ENCODE assay signal across 7 mouse cellular contexts in genomic region chr5:135271563-135272165, GRCm38 (mm10). TPM values are rescaled to one million over a fixed set of nuclear protein-coding genes. Genes with fewer than 3 reads are reported as not detected.
A peak's percentile ranks its signal among the peaks of the same experiment; 100 is the strongest.
DNase-seq lines count a peak whose midpoint lies in the region; ATAC-seq lines count a peak whose summit lies in the region.

No protein-coding gene starts in this region.

- peak; percentile 55 for DNase-seq in layer of hippocampus, adult 11-12 months (ENCODE audit: low spot score)
- DNase-seq in layer of hippocampus, adult 9-10 months (ENCODE audit: low spot score) = no peak
- peak; percentile 50 to 71 for DNase-seq in layer of hippocampus, postnatal 36 days
- peak; percentile 26 for DNase-seq in right cerebral cortex, postnatal 25 days
- DNase-seq in kidney, adult 18-20 months = no peak

- ATAC-seq in forebrain, embryonic 13.5 days = peak; percentile 71
- ATAC-seq in monocyte, adult 5-6 weeks (replicated peaks; ENCODE audit: insufficient number of reproducible peaks, low FRiP score, low TSS enrichment, poor library complexity, severe bottlenecking) = no peak

- H3K27me3 ChIP-seq in forebrain, embryonic 13.5 days = 0 out of 2 replicates have a peak, but pooled peaks cover 2% of the 10 kb centered on the region

- 0 out of 2 replicates have a peak overlapping the region, but pooled peaks have one; percentile 0 for H3K4me2 ChIP-seq in forebrain, embryonic 13.5 days

- peak overlapping the region; percentile 82 for H3K27ac ChIP-seq in forebrain, embryonic 13.5 days

- H3K9ac ChIP-seq in forebrain, embryonic 13.5 days = peak overlapping the region; percentile 16; the same call in 1 of the 2 replicates

- no peaks in the 10 kb centered on the region for H3K36me3 ChIP-seq in forebrain, embryonic 13.5 days (ENCODE audit: poor library complexity, severe bottlenecking)

- peaks cover 47% of the 10 kb centered on the region for H3K4me1 ChIP-seq in forebrain, embryonic 13.5 days

- H3K9me3 ChIP-seq in forebrain, embryonic 13.5 days (replicated peaks) = no peaks in the 10 kb centered on the region

- 22% methylated on average over 12 of the region's 12 CpGs for WGBS in forebrain, embryonic 13.5 days

- H3K4me3 ChIP-seq in forebrain, embryonic 13.5 days = no peak overlapping the region

RNA-seq across cellular contexts. Expression of gene Fzd9, which starts 20.6 kb away (rescaled TPM):
- 18.2 and 25.7 TPM in 2 replicates for polyA plus RNA-seq in forebrain, embryonic 13.5 days (2015; fragmentation: Nextera tagmentation; extraction: Ambion mirVana)
- 1 to 10 TPM; 4.1 to 5.7 TPM for total RNA-seq in layer of hippocampus, postnatal 36 days (2021)
- not detected in 3 replicates for total RNA-seq in monocyte, adult 5-6 weeks (2017)

Comparison
In these comparisons a context has a peak if more than half of its experiments do, and no peak if none do; other contexts are left out.
1. DNase-seq: peak in layer of hippocampus, adult 11-12 months (single experiment), layer of hippocampus, postnatal 36 days (2 of 2) and right cerebral cortex, postnatal 25 days (single experiment); none in layer of hippocampus, adult 9-10 months (single experiment) and kidney, adult 18-20 months (single experiment).